Mouse (Mus musculus) frontal cortex, postnatal 25 days (tissue): ENCODE data around the gene Mrfap1.

Source experiments
- DNase-seq, 2 experiments: peaks; one replicate each; pipeline ENCODE4 v3.0.0; 2022; ENCODE audit warnings: low spot score in 2 of 2

Gene Mrfap1

DNA sequence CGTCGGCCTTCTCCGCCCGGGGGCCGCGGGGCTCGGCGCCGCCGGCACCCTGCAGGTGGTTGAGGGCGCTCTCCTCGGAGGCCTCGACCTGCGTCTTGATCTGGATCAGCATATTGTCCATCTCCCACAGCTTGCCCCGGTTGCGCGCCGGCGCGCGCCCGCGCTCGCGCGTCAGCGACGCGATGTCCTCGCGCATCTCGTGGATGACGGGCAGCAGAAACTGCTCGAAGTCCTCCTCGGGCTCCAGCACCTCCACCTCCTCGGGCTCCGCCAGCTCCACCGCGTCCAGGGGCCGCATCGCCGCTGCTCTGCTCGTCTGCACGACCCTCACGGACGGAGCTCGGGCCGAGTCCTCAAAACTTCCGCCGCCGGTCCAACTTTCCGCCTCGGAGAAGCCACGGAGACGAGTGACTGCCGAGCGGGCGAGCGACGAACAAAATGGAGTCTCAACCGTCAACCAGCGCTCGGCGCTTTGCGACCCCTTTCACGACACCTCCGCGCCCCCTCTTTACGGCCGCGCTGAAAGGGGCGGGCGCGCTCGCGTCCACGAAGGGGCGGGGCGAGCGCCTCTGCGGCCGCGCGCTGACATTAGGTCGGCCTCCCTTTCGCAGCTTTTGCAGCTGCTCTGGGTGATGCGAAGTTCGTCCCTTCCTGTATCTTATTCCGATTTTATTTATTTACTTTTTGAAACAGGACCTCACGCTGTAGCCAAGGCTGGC, at the start of gene Mrfap1:
TSS of gene Mrfap1 (minus strand) at position 477 of the 719 bp plus-strand sequence.
- DNase-seq, result peak; percentile 87 to 92

GRCm38 (mm10) chr5:36844490-36844889, 47.9 kb upstream of the Mrfap1 start:
- no peak for DNase-seq

DNA sequence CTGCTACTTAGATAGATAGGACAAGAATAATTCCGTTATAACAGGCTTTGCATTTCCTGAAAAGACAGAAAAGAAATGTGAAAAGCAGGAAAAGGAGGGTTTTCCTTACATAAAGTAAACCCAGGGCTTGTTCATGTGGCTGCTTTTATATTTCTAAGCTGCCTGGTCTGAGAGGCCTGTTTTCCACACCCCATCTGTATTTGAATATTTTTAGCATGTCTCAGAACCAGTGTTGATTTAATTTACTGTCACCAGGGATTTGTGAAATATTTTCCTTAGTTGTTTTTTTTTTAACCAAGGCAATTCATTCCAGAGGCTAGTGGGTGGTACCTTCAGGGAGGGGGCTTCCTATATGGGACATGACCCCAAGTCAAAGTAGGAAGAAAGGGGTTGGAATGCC, 45.1 kb upstream of the Mrfap1 start:
- DNase-seq, result no peak

- DNase-seq, result no peak
Observed at GRCm38 (mm10) chr5:36840092-36840491, 43.5 kb upstream of the Mrfap1 start.

GRCm38 (mm10) chr5:36839602-36840001, 43.0 kb upstream of the Mrfap1 start:
- no peak for DNase-seq

DNA sequence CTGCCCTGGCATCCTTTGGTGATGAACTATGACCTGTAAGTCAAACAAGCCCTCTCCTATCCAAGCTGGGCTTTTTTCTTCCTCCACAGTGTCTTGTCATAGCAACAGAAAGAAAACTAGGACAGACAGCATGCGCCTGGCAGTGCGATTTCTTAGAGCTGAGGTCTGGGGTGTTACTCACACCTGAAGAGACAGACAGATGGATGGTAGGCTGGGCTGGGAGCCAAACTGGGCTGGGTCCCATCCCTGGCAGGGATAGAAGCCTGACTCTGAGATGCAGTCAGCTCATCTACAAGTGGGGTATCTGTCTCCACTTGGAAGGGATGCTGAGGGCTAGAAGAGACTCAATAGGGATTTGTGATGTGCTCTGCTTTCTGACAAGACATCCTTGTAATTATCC, 42.5 kb upstream of the Mrfap1 start:
- peak; percentile 52 to 58 for DNase-seq

GRCm38 (mm10) chr5:36835933-36836332, 39.4 kb upstream of the Mrfap1 start:
- DNase-seq, result peak; percentile 62 to 74

- DNase-seq, result no peak
Observed at GRCm38 (mm10) chr5:36831272-36831671, 34.7 kb upstream of the Mrfap1 start.

- peak; percentile 87 to 91 for DNase-seq
Observed at GRCm38 (mm10) chr5:36829913-36830879, 33.6 kb upstream of the Mrfap1 start, which contains the start of gene Man2b2. Gene Man2b2, minus strand, starts transcription at chr5:36830653.

DNA sequence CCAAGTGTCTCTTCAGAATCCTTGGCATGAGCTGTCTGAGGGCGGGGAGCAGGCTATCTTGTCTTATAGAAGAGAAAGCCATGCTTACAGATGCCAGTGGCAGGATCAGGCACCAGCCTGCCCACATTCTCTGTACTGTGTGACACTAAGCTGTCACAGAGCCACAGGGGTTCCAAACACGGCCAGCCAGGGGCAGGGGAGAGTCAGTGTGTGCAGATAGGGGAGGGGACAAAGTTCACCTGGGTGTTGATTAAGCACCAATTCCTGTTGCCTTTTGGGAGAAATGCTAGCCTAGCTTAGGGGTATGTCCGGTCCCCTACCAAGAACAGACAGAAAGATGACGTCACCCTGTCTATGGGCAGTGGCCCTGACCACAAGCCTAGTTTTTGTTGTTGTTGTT, 32.5 kb upstream of the Mrfap1 start:
- DNase-seq, result no peak

DNA sequence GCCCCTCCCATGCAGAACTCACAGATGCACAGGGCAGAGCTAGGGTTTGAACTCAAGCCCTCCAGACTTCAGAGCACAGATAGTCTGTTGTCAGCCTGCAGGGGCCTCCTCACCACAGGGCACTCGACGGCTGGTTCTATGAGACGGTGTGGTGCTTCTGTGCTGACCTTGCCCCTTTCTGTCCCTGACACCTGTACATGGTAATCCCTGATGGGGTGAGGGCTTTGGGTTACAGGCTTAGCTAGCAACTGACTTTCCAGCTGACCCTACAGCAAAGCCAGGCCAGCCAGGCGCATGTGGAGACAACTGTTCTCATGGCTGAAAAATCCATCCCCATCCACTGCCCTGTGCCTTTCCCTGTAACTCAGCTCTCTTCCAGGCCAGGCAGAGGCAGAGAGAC, 26.3 kb upstream of the Mrfap1 start:
- DNase-seq, result no peak

DNA sequence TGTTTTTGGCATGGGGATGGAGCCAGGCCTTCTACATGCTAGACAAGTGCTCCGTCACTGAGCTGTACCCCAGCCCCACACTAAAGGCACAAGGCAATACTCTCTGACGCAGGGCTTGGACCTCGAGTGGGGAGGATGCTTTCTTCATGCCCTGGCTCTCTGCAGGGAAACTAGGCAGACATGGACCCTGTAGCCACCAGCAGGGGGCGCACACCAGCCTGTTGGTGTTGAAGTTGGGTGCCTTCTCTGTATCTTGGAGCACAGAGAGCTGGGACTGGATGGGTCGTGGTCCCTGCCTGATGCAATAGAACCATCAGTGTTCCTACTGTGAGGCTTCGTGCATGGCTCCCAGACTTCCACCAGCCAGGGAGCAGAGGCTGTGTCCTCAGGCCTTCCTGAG, 23.6 kb upstream of the Mrfap1 start:
- peak; percentile 55 to 59 for DNase-seq

DNA sequence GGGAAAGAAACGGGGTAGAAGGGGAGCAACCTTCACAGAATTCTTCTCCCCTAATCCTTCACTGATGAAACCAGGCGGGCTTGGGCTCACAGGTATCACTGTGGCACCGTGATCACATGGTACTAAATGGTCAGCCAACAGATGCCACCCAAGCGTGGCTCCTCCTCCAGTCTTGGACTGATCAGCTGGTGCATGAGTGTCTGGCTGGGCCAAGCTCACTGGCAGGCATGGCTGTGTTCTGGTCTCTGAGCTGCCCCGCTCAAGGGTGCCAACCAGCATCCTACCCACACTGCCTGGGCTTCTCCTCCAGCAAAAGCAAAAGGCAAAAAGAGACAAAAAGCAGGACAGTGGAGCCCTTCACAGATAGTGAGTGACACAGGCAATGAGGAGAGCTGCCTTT, 23.2 kb upstream of the Mrfap1 start:
- no peak for DNase-seq

GRCm38 (mm10) chr5:36817738-36818137, 21.2 kb upstream of the Mrfap1 start:
- DNase-seq, result no peak

- no peak for DNase-seq
Observed at GRCm38 (mm10) chr5:36814554-36814953, 18.0 kb upstream of the Mrfap1 start.

DNA sequence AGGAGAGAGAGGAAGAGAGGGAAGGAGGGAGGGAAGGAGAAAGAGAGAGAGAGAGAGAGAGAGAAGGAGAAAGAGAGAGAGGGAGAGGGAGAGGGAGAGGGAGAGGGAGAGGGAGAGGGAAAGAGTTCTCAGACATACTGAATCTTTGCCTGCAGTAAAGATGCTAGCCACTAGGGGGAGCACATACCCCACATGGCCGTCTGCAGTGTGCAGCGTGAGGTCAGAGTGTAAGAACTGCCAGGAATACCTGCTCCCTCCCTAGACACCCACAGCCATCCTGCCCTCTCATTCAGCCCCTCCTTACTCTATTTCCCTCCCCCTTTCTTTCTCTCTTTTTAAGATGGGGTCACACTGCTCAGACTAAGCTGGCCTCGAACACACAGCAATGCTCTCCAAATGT, 14.8 kb upstream of the Mrfap1 start:
- peak; percentile 38 to 58 for DNase-seq

DNA sequence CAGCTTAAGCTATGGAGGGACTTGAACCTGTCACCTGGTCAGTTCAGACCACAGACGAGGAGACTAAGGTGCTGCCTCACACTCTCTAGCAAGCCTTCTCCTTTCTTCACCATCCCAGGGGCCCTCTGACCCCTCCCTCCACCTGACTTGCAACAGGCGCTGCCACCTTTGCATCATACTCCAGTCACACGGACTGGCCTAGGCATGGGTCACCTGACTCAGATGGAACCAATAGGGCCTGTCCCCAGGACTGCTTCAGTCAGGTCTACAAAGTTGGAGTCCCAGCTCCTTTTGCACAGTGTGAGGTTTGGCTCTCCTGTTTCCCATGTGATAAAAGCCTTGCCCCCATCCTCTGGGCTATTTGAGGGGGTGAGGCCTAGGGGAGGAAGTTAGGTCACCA, 14.1 kb upstream of the Mrfap1 start:
- DNase-seq, result no peak

DNA sequence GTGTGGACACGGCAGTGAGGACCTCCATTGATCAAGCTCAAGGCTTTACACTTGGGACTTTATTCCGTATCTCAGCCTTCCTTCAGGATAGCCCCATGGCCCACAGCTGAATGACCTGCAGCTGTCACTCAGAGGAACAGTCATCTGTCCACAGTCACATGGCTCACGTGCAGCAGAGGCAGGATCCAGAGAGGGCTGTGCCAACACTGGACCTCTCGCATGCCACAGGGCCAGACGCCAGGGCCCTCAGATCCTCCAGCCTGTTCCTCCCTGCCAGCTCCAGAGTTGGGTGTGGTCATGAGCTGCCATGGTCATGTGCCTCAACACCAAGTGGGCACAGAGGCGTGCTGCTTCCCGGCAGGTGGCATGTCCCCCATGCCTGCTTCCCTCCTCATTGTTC, 12.6 kb upstream of the Mrfap1 start:
- no peak for DNase-seq

DNA sequence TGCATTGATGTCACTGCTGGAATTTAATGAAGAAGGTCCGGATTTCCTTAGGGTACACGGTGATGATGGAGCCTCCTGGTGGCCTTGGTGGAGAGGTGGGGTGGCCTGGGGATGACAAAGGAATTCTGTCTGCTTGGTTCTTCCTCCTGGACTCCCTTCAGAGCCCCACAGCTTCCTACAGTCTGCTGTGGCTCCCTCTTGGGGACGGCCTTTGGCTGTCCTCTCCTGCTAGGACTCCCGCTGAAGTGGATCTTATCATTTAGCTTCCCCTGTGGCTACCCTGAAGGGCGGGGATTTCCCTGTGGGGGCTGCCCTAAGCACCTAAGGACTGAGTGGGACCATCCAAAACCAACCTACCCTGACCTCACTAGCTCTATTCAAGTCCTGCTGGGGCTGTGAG, 10.5 kb upstream of the Mrfap1 start:
- DNase-seq, result no peak

- DNase-seq, result no peak
Observed at GRCm38 (mm10) chr5:36797291-36797690, 719 bp upstream of the Mrfap1 start.

- DNase-seq, result peak; percentile 34 to 53
Observed at GRCm38 (mm10) chr5:36795647-36796295, 801 bp downstream of the Mrfap1 start.

DNA sequence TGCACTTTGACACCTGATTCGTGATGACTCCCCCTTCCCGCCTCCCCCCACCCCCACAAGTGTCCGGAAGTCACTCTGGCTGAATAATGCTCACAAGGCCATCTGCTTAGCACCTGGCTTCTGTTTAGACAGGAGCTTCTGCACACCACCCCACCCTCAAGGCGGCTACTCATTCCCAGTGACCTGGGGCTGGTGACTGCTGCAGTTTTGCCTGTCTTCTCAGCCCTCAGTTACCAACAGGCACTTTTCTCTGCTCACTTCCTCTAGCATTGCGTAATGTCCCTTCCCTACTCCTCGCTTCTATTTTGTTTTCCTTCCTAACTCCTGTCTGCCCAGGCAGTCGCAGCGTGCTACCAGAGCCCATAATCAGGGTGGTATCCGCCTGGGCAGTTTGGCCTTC, 4.7 kb downstream of the Mrfap1 start:
- DNase-seq, result no peak
